Mouse (Mus musculus): Measurements from ENCODE around the gene Ndufa4. TPM values are rescaled to one million over a fixed set of nuclear protein-coding genes. Genes with fewer than 3 reads are reported as not detected.

Gene Ndufa4
- polyA plus RNA-seq, 1 experiment from 2014 or later: 805 TPM

Other genes with a start within 250 kb of the Ndufa4 start
- gene Phf14, start 312 bp upstream of the Ndufa4 start, polyA plus RNA-seq (2016; fragmentation: Nextera tagmentation; extraction: Ambion mirVana): 76.7 and 78.8 TPM in 2 replicates